Mouse (Mus musculus) cortical plate, adult 2 months (tissue): ENCODE results near the gene Dok5.

ENCODE experiments used
- CTCF ChIP-seq: fragments of 200-500 bp; IDR thresholded peaks from 2 replicates; pipeline ENCODE4 v1.5.1; 2011; ENCODE audit warnings: mild to moderate bottlenecking, control low read depth, low read length; ENCODE audit not compliant: insufficient read depth; ENCODE audit errors: extremely low read depth
- POLR2A ChIP-seq: fragments of 200-500 bp; IDR thresholded peaks from 2 replicates; pipeline ENCODE4 v1.6.1; 2011; ENCODE audit warnings: mild to moderate bottlenecking, low read length, control low read depth; ENCODE audit not compliant: insufficient read depth; ENCODE audit errors: extremely low read depth

DNA sequence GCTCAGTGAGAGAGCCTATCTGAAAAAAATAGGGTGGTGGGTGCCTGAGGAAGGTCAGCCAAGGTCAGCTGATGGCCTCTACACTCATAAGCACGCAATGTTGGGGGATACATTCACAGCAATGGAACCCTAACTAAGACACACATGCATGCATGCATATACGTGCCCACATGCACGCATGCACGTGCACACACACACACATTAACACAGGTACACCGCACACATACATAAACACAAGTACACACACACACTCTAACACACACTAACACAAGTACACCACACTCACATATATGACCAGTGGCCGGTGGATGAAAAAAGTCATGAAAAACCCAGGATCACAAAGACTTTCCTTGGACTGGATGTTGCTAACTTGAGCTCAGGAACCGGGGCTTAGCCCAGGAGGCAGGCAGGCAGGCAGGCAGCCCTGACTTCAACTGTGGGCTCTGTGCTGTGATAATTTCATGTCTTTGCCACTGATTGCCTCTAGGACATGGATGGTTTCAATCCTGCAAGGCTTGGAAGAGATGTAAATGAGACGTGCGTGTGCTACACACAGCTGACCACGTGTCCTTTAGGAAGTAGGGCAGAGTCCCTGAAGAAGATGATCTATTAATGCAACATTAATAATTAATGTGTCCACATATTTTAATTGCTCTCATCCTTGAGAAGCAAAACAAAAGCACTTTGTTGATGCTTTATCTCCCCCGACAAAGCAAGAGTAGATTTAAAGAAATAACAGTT is 48.6 kb downstream of the Dok5 start:
- no peak for TF ChIP-seq CTCF
- TF ChIP-seq POLR2A, result no peak
